Mouse (Mus musculus): ENCODE data around the gene Dlg2. TPM values are rescaled to one million over a fixed set of nuclear protein-coding genes. Genes with fewer than 3 reads are reported as not detected.

Gene Dlg2
- polyA plus RNA-seq, 1 experiment from 2014 or later: 18.6 TPM

DNA sequence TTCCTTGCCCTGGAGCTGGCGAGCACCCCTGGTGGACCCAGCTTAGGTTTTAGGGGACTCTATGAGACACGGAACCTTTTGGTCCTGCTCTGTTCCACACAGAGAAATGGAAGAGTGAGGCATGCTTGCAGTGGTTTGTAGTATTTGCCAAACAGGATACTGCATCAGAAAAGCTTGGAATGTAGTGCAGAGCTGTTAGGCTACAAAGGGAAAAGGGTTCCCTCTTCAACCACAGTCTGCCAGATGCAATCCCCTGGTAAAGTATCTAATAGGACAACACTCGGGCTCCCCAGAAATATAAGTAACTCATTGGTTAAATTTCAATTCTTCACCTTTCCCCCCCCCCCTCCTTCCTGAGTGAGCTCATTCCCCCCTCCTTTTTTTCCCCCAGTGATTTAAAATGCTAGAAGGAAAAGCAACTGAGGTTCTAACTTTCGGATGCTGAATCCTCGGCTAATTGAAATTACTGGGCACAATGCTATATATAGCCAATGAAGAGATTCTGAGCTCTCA is 613.9 kb downstream of the Dlg2 start:
- 0 out of 2 replicates have a peak, but pooled peaks cover 8% of the 10 kb centered on the region for H3K27me3 ChIP-seq
- WGBS: 65% methylated on average over 5 of the region's 5 CpGs
- no peak overlapping the region for H3K27ac ChIP-seq
- ATAC-seq (ENCODE audit: low FRiP score): no peak
- H3K4me1 ChIP-seq (replicated peaks): peaks cover 20% of the 10 kb centered on the region
- peak overlapping the region; percentile 42 for H3K4me3 ChIP-seq
- H3K9ac ChIP-seq: peak overlapping the region; percentile 64
- H3K9me3 ChIP-seq: no peaks in the 10 kb centered on the region
- no peaks in the 10 kb centered on the region for H3K36me3 ChIP-seq
- H3K4me2 ChIP-seq: peak overlapping the region; percentile 70

DNA sequence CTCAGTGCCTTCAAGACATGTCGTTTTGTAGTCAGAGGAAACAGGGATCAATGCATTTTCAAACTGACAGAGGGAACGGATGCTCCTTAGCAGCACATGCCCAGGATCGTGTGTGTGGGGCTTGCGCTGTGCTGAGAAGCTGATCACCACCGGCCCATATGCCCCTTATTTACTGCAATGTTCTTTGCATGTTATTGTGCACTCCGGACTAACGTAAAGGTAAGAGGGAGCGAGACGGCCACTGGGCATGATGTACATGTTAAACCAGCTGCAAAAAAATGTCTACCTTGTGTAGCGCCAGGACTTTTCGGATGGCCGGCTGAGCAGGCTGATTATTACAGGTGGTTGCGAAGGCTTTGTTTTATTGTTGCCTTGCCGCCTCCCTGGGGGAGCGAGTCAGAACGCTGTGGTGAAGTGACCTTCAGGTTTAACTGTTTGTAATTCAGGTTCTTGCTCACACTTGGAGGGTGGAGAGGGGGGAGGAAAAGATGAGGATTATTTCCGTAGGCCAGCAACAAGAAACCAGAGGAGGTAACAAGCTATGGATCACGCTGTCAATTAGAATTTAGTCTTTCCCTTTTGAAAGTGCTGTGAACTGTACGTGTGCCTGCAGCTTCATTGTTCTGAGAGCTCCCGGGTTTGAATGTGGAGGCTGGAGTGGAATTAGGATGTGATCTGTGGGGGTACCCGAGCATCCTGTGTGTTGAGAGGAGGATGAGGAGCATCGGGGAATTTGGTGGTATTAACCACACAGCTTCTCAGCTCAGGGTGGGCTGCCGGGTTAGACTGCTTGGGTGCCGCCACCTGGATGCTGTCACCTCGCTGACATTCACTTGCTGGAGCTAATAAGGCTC is 614.6 kb downstream of the Dlg2 start:
- no peak overlapping the region for H3K27ac ChIP-seq
- 14% methylated on average over 25 of the region's 25 CpGs for WGBS
- 0 out of 2 replicates have a peak, but pooled peaks cover 8% of the 10 kb centered on the region for H3K27me3 ChIP-seq
- H3K9ac ChIP-seq: peak overlapping the region; percentile 64
- ATAC-seq (ENCODE audit: low FRiP score): peak; percentile 79
- H3K9me3 ChIP-seq: no peaks in the 10 kb centered on the region
- peak overlapping the region; percentile 70 for H3K4me2 ChIP-seq
- peaks cover 20% of the 10 kb centered on the region for H3K4me1 ChIP-seq (replicated peaks)
- no peaks in the 10 kb centered on the region for H3K36me3 ChIP-seq
- H3K4me3 ChIP-seq: peak overlapping the region; percentile 42

- WGBS: 89% methylated on average over 7 of the region's 7 CpGs
- H3K4me1 ChIP-seq (replicated peaks): peaks cover 2% of the 10 kb centered on the region
- no peaks in the 10 kb centered on the region for H3K36me3 ChIP-seq
- no peak overlapping the region for H3K9ac ChIP-seq
- no peaks in the 10 kb centered on the region for H3K9me3 ChIP-seq
- H3K4me2 ChIP-seq: no peak overlapping the region
- ATAC-seq (ENCODE audit: low FRiP score): no peak
- H3K27me3 ChIP-seq: 0 out of 2 replicates have a peak, but pooled peaks cover 3% of the 10 kb centered on the region
- H3K27ac ChIP-seq: no peak overlapping the region
- H3K4me3 ChIP-seq: no peak overlapping the region
Measured at GRCm38 (mm10) chr7:91096467-91096866, 620.0 kb downstream of the Dlg2 start.

DNA sequence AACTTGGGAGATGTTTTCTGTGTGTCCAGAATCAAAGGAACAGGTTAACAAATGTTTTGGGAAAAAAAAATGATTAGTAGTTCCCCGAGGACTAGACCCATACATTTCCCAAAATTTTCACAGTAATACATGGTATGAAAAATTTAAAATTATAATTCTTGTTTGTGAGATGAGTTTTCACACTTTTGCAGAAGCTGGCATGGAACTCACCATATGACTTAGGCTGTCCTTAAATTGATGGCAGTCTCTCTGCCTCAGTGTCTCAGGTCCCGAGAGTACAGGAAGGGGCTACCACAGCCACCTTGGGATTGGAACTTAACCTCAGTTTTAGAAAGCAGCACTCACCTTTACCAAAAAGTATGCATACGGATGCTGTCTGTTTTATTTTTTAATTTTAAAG is 622.0 kb downstream of the Dlg2 start:
- Histone ChIP-seq H3K36me3 (no peaks in the 10 kb centered on the region), H3K4me2 (no peak overlapping the region), H3K27me3 (no peaks in the 10 kb centered on the region), H3K4me3 (no peak overlapping the region), H3K4me1 (replicated peaks) (no peaks in the 10 kb centered on the region), H3K27ac (no peak overlapping the region), H3K9me3 (no peaks in the 10 kb centered on the region), H3K9ac (no peak overlapping the region)
- WGBS: 87% methylated on average over 3 of the region's 3 CpGs
- no peak for ATAC-seq (ENCODE audit: low FRiP score)

DNA sequence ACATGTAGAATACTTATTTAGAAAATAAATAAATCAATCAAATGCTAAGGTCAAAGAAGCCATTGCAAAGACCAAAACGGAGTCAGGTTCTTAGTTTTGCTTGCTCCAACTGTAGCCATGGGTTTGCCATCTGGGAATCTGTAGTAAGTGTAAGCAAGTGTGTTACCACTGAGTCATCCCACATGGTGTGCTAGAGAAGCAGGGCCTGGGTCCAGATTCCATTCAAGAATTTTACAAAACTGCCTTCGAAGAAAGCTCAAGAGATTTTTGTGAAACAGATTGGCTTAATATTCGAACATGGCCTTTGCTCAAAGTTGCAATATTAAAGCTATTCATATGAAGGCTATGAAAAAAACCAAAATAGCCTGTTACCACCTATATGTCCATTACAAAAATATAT is 633.1 kb downstream of the Dlg2 start:
- Histone ChIP-seq H3K4me3 (no peak overlapping the region), H3K9me3 (no peaks in the 10 kb centered on the region), H3K27me3 (no peaks in the 10 kb centered on the region), H3K4me1 (replicated peaks) (no peaks in the 10 kb centered on the region), H3K9ac (no peak overlapping the region), H3K4me2 (no peak overlapping the region), H3K27ac (no peak overlapping the region), H3K36me3 (no peaks in the 10 kb centered on the region)
- 76% methylated on average over 3 of the region's 3 CpGs for WGBS
- ATAC-seq (ENCODE audit: low FRiP score): no peak

DNA sequence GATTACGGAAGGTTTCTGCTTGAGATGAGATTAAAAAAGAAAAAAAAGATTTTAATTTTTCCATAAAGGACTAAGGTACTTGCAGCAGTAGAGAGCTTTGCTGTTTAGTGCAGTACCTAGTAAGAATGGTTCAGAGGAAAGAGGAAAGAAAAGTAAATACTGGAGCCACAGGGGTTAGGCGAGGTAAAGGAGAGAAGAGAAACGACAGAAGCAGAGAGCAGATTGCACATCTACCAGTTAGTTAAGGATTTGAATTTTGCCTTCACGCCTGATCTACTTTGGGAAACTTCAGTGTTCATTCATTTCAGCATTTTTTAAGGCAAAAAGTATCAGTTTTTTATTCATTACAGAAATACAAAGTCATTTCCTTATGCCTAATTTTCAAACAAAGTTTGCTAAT is 655.7 kb downstream of the Dlg2 start:
- Histone ChIP-seq H3K4me1 (replicated peaks) (0 out of 2 replicates have a peak, but pooled peaks cover 2% of the 10 kb centered on the region), H3K9me3 (no peaks in the 10 kb centered on the region), H3K4me2 (no peak overlapping the region), H3K27me3 (no peaks in the 10 kb centered on the region), H3K27ac (no peak overlapping the region), H3K4me3 (no peak overlapping the region), H3K36me3 (no peaks in the 10 kb centered on the region), H3K9ac (no peak overlapping the region)
- 81% methylated on average over 4 of the region's 4 CpGs for WGBS
- no peak for ATAC-seq (ENCODE audit: low FRiP score)

- Histone ChIP-seq H3K4me2 (no peak overlapping the region), H3K9ac (no peak overlapping the region), H3K9me3 (no peaks in the 10 kb centered on the region), H3K27ac (no peak overlapping the region), H3K27me3 (no peaks in the 10 kb centered on the region), H3K4me3 (no peak overlapping the region), H3K4me1 (replicated peaks) (0 out of 2 replicates have a peak, but pooled peaks cover 4% of the 10 kb centered on the region), H3K36me3 (no peaks in the 10 kb centered on the region)
- 86% methylated on average over 1 of the region's 1 CpGs for WGBS
- no peak for ATAC-seq (ENCODE audit: low FRiP score)
Measured at GRCm38 (mm10) chr7:91154096-91154495, 677.6 kb downstream of the Dlg2 start.

- Histone ChIP-seq H3K4me1 (replicated peaks) (peaks cover 14% of the 10 kb centered on the region), H3K36me3 (no peaks in the 10 kb centered on the region), H3K9ac (no peak overlapping the region), H3K4me2 (no peak overlapping the region), H3K9me3 (no peaks in the 10 kb centered on the region), H3K27me3 (no peaks in the 10 kb centered on the region), H3K27ac (0 out of 2 replicates have a peak overlapping the region, but pooled peaks have one; percentile 23), H3K4me3 (no peak overlapping the region)
- ATAC-seq (ENCODE audit: low FRiP score): peak; percentile 67; the same call in 1 of the 2 replicates
- WGBS: 53% methylated on average over 5 of the region's 5 CpGs
Measured at GRCm38 (mm10) chr7:91159144-91159543, 682.7 kb downstream of the Dlg2 start.

- no peaks in the 10 kb centered on the region for H3K9me3 ChIP-seq
- peak overlapping the region; percentile 24 for H3K27ac ChIP-seq
- H3K4me2 ChIP-seq: no peak overlapping the region
- no peaks in the 10 kb centered on the region for H3K27me3 ChIP-seq
- H3K36me3 ChIP-seq: no peaks in the 10 kb centered on the region
- H3K4me3 ChIP-seq: no peak overlapping the region
- H3K4me1 ChIP-seq (replicated peaks): peaks cover 14% of the 10 kb centered on the region
- 29% methylated on average over 2 of the region's 2 CpGs for WGBS
- no peak overlapping the region for H3K9ac ChIP-seq
- peak; percentile 67; the same call in 1 of the 2 replicates for ATAC-seq (ENCODE audit: low FRiP score)
Measured at GRCm38 (mm10) chr7:91161643-91162175, 685.2 kb downstream of the Dlg2 start.

DNA sequence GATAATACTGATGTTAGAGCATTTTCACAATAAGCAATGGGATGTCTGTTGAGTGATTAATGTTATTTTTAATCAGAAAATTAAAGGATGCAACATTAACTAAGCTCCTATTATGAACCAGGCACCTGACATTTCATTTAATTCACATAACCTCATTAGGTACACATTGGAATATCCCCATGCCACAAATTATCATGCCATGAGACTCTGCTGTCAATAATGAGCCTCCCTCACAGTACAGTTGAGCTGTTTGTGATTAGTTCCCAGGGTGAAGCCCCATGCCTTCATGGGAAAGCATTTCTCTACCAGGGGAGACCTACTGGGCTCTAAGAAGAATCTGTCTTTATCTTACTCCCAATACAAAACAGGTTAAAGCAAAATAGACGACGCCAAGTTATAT is 697.1 kb downstream of the Dlg2 start:
- no peaks in the 10 kb centered on the region for H3K9me3 ChIP-seq
- WGBS: 78% methylated on average over 2 of the region's 2 CpGs
- no peak overlapping the region for H3K4me3 ChIP-seq
- no peaks in the 10 kb centered on the region for H3K27me3 ChIP-seq
- no peaks in the 10 kb centered on the region for H3K4me1 ChIP-seq (replicated peaks)
- H3K4me2 ChIP-seq: no peak overlapping the region
- no peak overlapping the region for H3K9ac ChIP-seq
- no peaks in the 10 kb centered on the region for H3K36me3 ChIP-seq
- ATAC-seq (ENCODE audit: low FRiP score): no peak
- H3K27ac ChIP-seq: no peak overlapping the region

DNA sequence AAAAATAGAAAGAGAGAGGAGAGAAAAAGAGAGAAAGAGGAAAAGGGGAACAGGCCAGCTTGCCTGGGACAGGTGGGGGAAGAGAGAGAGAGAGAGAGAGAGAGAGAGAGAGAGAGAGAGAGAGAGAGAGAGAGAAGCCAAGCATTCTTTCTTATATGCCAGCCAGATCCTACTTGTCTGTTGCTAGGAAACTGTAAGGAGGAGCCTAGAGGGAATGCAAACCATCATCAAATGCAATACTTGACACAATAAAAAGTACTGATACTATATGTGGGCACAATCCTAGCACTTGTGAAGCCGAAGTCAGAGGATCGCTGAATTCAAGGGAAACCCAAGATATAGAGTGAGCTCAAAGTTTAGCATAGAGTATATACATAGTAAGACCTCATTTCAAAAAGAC is 711.7 kb downstream of the Dlg2 start:
- Histone ChIP-seq H3K4me2 (no peak overlapping the region), H3K4me1 (replicated peaks) (no peaks in the 10 kb centered on the region), H3K9ac (no peak overlapping the region), H3K9me3 (no peaks in the 10 kb centered on the region), H3K36me3 (no peaks in the 10 kb centered on the region), H3K27ac (no peak overlapping the region), H3K27me3 (no peaks in the 10 kb centered on the region), H3K4me3 (no peak overlapping the region)
- 92% methylated on average over 2 of the region's 2 CpGs for WGBS
- ATAC-seq (ENCODE audit: low FRiP score): no peak

DNA sequence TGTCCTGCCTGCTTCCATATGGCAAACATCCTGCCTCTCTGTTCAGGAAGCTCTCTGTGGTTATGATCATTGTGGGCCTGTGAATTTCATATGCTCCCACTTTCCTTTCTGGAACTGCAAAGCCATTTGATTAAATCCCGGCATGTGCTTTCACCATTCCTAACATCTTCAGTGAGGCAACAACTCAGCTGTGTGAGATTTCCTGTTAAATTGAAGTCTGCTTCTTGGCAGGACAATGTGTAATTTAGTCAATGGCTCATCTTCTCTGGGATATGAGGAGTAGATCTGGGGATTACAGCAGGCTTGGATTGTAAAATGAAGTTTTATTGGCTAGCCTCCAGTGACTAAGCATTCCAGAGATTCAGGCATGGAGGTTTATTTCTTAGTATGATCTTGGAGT is 722.9 kb downstream of the Dlg2 start:
- no peaks in the 10 kb centered on the region for H3K9me3 ChIP-seq
- H3K4me1 ChIP-seq (replicated peaks): no peaks in the 10 kb centered on the region
- WGBS: 94% methylated on average over 1 of the region's 1 CpGs
- no peak overlapping the region for H3K9ac ChIP-seq
- ATAC-seq (ENCODE audit: low FRiP score): no peak
- no peaks in the 10 kb centered on the region for H3K27me3 ChIP-seq
- no peak overlapping the region for H3K27ac ChIP-seq
- no peak overlapping the region for H3K4me3 ChIP-seq
- H3K36me3 ChIP-seq: no peaks in the 10 kb centered on the region
- H3K4me2 ChIP-seq: no peak overlapping the region
